Mouse (Mus musculus) splenic B cell, adult 2 months (primary cell): ENCODE results near the gene Ccdc134.
A peak's percentile ranks its signal among the peaks of the same experiment; 100 is the strongest.

ENCODE experiments used
- DNase-seq: peaks from one replicate; pipeline ENCODE4 v3.0.0-alpha.2; 2011; ENCODE audit warnings: low read depth, low spot score
- H3K27me3 ChIP-seq: 2 replicates; pipeline ENCODE4 v1.6.1; 2012; ENCODE audit warnings: mild to moderate bottlenecking, low read length, moderate library complexity, mixed read lengths; ENCODE audit not compliant: control insufficient read depth, poor library complexity, insufficient read depth, severe bottlenecking
- H3K36me3 ChIP-seq: 2 replicates; pipeline ENCODE4 v1.6.1; 2012; ENCODE audit warnings: mild to moderate bottlenecking, low read length, moderate library complexity, mixed read lengths; ENCODE audit not compliant: control insufficient read depth, poor library complexity, insufficient read depth, severe bottlenecking

The Ccdc134 gene

DNA sequence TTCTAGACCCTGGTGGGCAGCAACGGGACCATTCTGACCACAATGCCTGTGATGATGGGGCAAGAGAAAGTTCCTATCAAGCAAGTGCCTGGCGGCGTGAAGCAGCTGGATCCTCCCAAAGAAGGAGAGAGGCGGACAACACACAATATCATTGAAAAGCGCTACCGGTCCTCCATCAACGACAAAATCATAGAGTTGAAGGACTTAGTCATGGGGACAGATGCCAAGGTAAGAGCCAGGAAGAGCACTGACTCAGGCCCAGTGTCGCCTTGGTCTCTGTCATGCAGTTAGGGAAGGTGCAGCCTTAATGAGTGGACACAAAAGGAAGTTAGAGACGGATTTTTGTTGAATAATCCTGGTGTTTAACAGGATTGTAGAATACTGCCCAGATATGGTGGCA, 47.4 kb downstream of the Ccdc134 start:
- no peak for DNase-seq
- Histone ChIP-seq H3K36me3 (peaks cover 49% of the 10 kb centered on the region), H3K27me3 (no peaks in the 10 kb centered on the region)

DNA sequence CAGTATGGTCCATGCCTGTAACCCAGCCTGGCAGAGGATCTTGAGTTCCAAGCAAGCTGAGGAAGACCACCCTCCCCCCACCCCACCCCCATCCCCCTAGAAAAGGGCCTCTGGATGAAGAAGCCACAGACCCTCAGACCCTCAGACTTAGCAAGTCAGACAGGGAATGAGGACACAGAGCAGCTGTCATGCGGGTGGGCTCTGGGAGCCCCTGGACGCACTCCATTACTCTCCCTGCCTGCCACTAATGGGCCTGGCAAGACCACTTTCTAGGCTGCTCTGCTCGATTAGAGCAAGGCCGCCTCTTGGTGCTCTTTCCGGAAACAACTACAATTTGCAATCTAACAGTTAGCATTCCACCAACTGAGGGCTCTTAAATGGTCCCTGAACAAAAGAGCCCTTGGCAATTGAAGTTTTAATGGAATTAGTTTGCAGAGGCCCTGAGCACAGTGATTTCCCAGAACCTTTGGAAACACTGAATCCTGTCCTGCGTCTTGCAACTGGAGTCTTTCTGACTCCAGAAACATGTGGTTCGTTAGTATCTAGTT, 50.1 kb downstream of the Ccdc134 start:
- DNase-seq, result no peak
- Histone ChIP-seq H3K36me3 (peaks cover 49% of the 10 kb centered on the region), H3K27me3 (no peaks in the 10 kb centered on the region)

DNA sequence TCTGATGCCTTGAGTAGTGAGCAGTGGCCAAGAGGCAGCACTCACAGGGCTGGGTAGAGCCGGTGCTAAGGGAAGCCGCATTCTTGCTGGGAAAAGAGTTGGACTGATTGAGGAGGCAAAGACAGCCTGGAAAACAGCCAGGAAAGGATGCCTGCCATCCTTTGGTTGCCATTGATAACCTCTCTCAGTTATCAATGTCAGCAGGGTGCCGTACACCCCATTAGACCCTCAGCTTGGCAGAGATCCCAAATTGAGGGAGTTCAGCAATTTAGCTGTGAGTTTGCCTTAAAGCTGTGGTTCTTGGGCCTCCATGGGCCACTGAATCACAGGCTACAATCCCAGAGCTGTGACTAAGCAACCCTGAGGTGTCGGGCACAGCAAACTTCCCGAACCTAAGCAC, 53.4 kb downstream of the Ccdc134 start:
- Histone ChIP-seq H3K36me3 (peaks cover 46% of the 10 kb centered on the region), H3K27me3 (no peaks in the 10 kb centered on the region)
- no peak for DNase-seq

DNA sequence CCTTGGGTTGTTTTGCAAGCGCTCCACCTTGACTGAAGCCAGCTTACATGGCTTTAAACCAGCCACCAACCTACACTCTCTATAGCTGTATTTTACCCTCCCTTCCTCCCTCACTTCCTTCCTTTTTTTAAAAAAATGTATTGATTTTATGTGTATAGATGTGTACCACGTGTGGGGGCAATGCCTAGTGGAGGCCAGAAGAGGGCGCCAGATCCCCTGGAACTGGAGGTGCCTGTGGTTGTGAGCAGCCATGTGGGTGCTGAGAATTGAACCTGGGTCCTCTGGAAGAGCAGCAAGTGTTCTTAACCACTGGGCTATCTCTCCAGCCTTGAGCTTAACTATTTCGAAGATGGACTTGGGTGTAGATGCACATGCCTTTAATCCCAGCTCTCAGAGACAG, 54.6 kb downstream of the Ccdc134 start:
- Histone ChIP-seq H3K27me3 (no peaks in the 10 kb centered on the region), H3K36me3 (peaks cover 40% of the 10 kb centered on the region)
- no peak for DNase-seq

DNA sequence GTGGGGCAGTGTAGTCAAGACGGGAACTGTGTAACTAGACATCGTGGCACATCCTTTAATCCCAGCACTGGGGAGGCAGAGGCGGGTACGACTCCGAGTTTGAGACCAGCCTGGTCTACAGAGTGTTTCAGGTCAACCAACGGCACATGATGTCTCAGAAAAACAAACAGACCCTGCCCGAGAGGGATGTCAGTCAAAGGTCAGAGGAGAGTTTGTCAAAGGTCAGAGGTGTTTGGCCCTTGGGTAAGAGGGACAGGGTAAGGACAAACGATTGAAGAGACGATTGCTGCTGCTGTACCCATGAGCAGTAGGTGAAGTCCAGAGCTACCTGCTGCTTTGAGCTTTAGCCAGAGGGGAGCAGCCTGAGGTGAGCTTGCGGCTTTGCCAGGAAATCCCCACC, 55.9 kb downstream of the Ccdc134 start:
- DNase-seq, result no peak
- peaks cover 31% of the 10 kb centered on the region for H3K36me3 ChIP-seq
- no peaks in the 10 kb centered on the region for H3K27me3 ChIP-seq

DNA sequence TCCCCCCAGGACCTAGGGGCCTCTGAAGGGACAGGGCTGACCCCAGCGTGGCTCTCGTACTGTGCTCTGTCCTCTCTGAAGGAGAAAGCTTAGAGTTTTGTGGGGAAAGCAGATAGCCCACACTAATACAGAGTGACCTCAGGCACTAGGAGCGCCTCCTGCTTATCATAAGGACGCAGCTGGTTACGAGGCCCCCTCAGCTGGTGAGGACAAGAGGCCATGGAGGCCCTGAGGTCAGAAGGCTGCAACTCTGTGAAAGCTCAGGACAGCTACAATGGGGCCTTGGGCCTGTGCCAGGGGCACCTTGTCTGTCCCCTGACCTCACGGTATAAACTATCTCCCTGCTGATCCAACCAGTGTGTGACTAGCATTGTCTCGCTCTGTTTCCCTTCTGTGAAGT, 56.5 kb downstream of the Ccdc134 start:
- DNase-seq, result no peak
- Histone ChIP-seq H3K27me3 (no peaks in the 10 kb centered on the region), H3K36me3 (peaks cover 31% of the 10 kb centered on the region)

DNA sequence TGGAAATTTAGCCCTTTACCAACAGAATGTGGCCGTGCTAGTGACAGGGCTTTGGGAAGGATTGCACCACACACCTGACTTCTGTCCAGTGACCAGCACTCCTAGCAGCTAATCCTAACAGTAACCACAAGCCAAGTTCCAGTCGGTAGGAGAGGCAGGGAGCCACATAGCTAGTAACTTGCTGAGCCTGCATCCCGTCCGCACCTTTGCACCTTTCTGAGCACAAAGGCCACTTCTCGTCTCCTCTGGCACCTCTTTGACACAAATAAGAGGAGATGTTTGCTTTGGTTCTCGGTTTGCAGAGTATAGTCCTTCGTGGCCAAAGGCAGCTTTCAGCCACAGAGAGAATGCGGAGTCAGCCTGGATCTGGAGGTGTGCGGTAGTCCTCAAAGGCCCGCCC, 56.9 kb downstream of the Ccdc134 start:
- H3K36me3 ChIP-seq, result peaks cover 29% of the 10 kb centered on the region
- no peaks in the 10 kb centered on the region for H3K27me3 ChIP-seq
- no peak for DNase-seq

DNA sequence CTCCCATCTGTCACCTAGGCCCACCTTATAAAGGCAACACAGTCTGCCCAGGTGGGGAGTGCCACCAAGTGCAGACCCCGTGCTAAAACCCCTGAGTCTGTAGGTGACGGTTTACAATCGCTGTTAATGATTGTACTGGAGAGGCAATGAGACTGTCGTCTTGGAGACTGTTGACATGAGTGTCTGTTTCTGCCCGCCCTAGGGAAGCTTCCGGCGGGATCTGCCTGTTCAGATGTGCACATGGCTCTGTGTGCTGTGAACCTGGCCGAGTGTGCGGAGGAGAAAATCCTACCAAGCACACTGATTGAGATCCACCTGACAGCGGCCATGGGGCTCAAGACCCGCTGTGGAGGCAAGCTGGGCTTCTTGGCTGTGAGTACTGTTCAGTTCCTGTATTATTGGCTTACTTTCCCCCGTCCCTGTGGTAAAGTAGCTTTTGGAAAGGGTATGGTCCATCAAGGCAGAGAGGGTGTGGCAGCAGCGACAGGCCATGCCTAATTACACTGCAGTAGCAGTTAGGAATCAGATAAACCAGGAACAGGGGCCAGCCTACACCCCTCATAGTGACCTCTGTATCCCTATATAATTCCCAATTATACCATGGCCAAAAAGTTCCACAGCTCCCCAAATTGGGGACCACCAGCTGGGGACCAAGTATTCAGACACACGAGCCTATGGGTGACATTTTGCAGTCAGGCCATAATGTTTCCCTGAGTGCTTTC, 57.5 kb downstream of the Ccdc134 start:
- no peak for DNase-seq
- H3K36me3 ChIP-seq, result peaks cover 25% of the 10 kb centered on the region

DNA sequence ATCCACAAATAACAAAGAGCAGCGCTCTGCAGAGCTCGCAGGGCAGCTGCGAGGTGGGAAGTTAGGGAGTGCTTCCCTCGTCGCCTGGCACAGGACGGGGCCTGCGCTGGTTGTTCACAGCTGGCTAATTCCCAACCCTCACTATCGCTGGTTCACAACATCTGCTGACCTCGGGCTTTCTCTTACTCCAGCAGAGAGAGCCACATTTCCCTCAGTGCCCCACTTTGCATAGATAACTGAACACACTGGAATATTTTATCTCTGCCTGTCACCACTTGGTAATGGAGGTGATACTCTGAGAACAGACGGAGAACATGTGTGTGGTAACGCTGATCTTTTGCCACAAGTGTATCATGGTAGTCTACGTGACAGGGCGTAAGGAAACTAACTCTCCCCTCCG, 58.4 kb downstream of the Ccdc134 start:
- H3K36me3 ChIP-seq, result peaks cover 23% of the 10 kb centered on the region
- no peak for DNase-seq
- no peaks in the 10 kb centered on the region for H3K27me3 ChIP-seq

More for the DNA sequence above, 57.5 kb downstream of the Ccdc134 start:
- no peaks in the 10 kb centered on the region for H3K27me3 ChIP-seq

DNA sequence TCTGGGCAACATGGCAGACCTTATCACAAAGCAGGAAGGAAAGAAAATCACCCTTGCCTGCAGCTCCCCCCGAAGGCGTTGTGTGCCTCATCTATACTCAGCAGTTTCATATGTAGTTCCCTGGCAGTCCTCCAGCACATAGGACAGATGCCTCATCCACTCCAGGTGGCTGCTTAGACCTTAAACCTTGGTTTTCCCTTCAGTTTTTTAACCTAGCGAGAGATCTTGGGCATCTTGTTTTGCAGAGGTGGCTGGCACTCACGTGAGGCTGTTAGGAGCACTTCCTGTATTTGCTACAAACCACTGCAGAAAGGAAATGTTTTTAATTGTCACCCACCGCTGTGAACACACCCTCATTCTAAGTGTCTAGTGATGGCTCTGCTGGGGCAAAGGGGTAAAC, 59.2 kb downstream of the Ccdc134 start:
- Histone ChIP-seq H3K27me3 (no peaks in the 10 kb centered on the region), H3K36me3 (peaks cover 20% of the 10 kb centered on the region)
- peak; percentile 76 for DNase-seq

DNA sequence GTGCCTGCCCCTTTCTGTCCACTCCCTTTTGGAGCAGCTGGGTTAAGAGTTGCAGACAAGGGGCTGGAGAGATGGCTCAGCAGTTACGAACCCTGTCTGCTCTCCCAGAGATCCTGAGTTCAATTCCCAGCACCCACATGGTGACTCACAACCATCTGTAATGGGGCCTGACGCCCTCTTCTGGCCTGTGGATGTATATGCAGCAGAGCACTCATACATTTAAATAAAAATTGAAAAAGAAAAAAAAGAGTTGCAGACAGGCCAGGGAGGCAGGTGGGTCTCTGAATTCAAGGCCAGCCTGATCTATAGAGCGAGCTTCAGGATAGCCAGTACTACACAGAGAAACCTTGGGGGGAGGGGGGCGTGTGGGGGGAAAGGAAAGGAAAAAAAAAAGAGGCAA, 59.7 kb downstream of the Ccdc134 start:
- peaks cover 16% of the 10 kb centered on the region for H3K36me3 ChIP-seq
- H3K27me3 ChIP-seq, result no peaks in the 10 kb centered on the region
- DNase-seq, result no peak

DNA sequence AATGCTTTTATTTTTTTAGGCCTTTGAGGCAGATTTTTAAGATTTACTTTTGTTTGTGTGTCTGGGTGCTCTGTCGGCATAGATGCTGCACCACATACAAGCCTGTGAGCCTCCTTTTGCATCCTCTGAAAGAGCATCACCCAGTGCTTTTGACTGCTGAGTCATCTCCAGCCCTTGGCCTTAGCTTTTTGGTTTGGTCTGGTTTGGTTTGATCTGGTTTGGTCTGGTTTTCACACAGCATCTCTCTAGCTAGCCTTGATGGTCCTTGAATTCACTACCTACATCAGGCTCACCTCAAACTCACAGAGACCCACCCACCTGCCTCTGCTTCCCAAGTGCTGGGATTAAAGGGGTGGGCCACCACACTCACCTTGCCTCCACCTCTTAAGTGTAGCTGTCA, 60.2 kb downstream of the Ccdc134 start:
- H3K36me3 ChIP-seq, result peaks cover 17% of the 10 kb centered on the region
- DNase-seq, result no peak
- no peaks in the 10 kb centered on the region for H3K27me3 ChIP-seq

DNA sequence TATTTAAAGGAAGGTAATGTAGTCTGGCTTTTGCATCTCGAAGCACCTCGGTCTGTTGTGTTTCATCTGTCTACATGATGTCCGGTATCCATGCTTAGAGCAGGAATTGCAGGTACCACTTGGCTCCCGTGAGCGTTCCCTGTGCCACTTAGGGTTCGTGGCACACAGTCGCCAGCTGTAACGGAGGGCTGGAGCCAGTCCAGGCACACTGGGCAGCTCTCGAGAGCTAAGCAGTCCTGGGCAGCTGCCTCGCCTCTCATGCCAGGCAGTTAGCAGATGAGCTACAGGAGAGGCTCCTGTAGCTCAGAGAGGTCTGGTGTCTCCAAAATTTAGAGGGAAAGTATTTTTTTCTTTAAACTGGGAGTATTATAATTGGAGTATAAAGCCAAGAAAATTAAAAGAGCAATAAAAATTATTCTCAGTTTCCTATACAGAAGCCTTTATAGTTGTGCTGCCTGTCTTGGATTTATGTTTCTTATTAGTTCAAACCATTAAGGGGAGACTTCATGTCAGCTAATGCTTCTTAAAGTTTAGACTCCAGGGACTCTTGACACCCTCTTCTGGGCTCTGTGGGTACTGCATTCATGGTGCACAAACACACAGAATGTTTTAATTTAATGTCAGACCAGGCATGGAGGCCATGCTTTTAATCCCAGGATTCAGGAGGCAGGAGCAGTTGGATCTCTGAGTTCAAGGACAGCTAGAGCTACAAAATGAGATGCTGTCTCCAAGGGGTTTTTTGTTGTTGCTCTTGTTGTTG, 60.9 kb downstream of the Ccdc134 start:
- H3K27me3 ChIP-seq, result no peaks in the 10 kb centered on the region
- DNase-seq, result peak; percentile 80
- peaks cover 19% of the 10 kb centered on the region for H3K36me3 ChIP-seq
